Mouse (Mus musculus) midbrain, embryonic 11.5 days (tissue): ENCODE data around the gene Slc35b4. TPM values are rescaled to one million over a fixed set of nuclear protein-coding genes. Genes with fewer than 3 reads are reported as not detected.

Experiments used
- ATAC-seq: fragments of 200-750 bp; cut with Nextera tagmentation; 2 replicates; pipeline ENCODE4 v1.8.0; 2017; ENCODE audit warnings: moderate TSS enrichment, moderate library complexity; ENCODE audit not compliant: low FRiP score
- DNase-seq: peaks from one replicate; pipeline ENCODE4 v3.0.0; 2015; ENCODE audit warnings: low spot score; ENCODE audit errors: missing footprints
- H3K27ac ChIP-seq: fragments of 300-500 bp; sonication (generic); 2 replicates; pipeline ENCODE4 v1.5.1; 2014; ENCODE audit warnings: low read depth, low read length
- H3K27me3 ChIP-seq: fragments of 300-500 bp; sonication (generic); 2 replicates; pipeline ENCODE4 v1.6.1; 2014; ENCODE audit warnings: mild to moderate bottlenecking, low read length, moderate library complexity, mixed read lengths; ENCODE audit not compliant: control insufficient read depth, insufficient read depth
- H3K36me3 ChIP-seq: fragments of 300-500 bp; sonication (generic); 2 replicates; pipeline ENCODE4 v1.6.1; 2014; ENCODE audit warnings: mild to moderate bottlenecking, low read length, moderate library complexity, mixed read lengths; ENCODE audit not compliant: control insufficient read depth, insufficient read depth
- H3K4me1 ChIP-seq: fragments of 300-500 bp; sonication (generic); 2 replicates; pipeline ENCODE4 v1.6.1; 2014; ENCODE audit warnings: low read length; ENCODE audit not compliant: control insufficient read depth, insufficient read depth
- H3K4me2 ChIP-seq: fragments of 300-500 bp; sonication (generic); 2 replicates; pipeline ENCODE4 v1.6.1; 2014; ENCODE audit warnings: mild to moderate bottlenecking, moderate library complexity
- H3K4me3 ChIP-seq: fragments of 300-500 bp; sonication (generic); 2 replicates; pipeline ENCODE4 v1.5.1; 2014; ENCODE audit warnings: low read depth, low read length
- H3K9ac ChIP-seq: fragments of 300-500 bp; sonication (generic); 2 replicates; pipeline ENCODE4 v1.6.1; 2014; ENCODE audit warnings: low read length
- H3K9me3 ChIP-seq: fragments of 300-500 bp; sonication (generic); 2 replicates; pipeline ENCODE4 v1.6.1; 2016; ENCODE audit warnings: low read length; ENCODE audit not compliant: control insufficient read depth
- WGBS: fragments of 180-500 bp; shearing (Covaris S2); extraction: QIAGEN DNeasy Blood & Tissue Kit; methylation state at CpG from one replicate; pipeline ENCODE4 v1.1.7; 2014; 5-methylcytosine and 5-hydroxymethylcytosine counted together
- polyA plus RNA-seq: library from polyadenylated mRNA; unstranded; fragments of >200 nt; fragmentation: Nextera tagmentation; extraction: Ambion mirVana; gene quantifications from 2 replicates; pipeline ENCODE4 v1.2.1, GENCODE M21; 2014

Slc35b4 gene
- polyA plus RNA-seq, 1 experiment from 2014 or later, result 55.8 TPM

DNA sequence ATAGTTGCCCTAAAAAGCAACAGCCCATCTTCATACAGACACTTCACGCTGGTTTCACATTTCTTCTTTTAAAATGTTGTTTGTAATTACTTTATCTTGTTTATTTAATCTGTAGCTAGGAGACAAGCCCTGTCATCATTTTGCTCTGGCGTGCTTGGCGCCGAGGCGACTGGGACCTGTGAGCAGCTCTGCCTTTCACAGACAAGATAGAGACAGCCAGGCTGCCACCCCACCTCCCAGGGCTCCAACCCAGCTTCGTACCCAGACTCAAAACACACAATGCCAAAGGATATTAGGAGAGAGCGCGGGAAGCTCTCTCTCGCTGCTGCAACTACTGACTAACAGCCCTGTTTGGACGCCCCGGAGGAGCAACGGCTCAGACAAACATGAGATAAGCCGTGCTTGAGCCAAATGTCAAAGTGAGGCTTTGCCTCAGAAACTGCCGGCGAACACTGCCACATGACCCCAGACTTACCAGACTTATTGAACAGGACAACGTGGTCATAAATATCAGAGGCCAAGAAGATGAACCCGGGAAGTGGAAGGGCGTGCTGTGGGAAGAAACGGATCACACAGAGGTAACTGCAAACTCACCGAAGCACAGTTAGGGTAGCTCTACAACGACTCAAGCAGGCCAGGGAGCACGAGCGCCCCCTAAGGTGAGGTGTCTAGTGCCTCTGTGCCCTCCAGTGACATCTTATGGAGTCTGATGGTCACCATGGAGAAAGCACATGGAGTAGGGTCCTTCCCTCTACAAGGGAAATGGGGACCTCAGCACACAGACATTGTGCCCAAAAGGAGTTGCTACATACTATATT is 16.7 kb downstream of the Slc35b4 start:
- Histone ChIP-seq H3K27me3 (no peaks in the 10 kb centered on the region), H3K4me1 (no peaks in the 10 kb centered on the region), H3K9ac (no peak overlapping the region), H3K4me3 (no peak overlapping the region), H3K36me3 (peaks cover 9% of the 10 kb centered on the region), H3K4me2 (no peak overlapping the region), H3K27ac (no peak overlapping the region), H3K9me3 (no peaks in the 10 kb centered on the region)
- ATAC-seq, result no peak
- WGBS, result 89% methylated on average over 23 of the region's 23 CpGs
- DNase-seq, result no peak

DNA sequence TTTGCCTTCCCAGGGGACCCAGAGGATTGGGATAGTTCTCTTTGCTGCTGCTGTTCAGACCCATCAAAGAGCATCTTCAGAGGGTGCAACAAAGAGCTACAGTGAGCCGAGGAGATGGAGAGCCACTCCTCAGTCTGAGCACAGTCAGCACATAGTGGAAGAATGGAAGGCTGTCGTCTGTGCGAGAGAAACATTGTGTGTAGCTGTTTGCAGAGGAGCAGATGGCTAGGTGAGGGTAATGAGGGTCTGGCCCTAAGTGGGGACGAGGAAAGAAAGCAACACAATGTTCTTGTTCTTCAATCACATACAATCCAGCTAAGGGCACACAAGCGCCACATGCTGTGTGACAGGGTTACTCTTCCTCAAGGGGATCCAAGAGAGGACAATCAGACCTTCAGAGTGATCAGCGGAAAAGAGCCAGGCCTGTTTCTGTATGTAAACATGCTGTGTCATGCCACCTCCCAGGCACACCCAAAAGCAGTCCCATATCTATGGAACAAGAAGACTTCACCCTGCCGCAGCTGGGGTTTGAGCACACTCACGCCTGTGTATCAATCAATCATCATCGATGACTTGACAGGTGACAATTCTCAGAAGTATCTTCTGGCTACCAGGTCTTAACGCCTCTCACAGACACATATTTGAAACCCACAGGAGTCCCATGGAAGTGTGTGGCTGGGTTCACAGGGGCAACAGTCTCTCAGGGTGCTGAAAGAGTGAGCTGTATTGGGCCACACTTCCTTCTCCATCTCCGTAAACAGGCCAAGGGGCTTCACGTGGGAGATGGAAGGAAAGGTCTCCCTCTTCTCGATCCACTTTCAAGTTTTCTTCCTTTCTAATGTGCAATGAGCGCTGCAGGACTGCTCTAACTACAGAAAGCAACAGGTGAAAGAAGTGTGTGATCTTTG is 19.8 kb downstream of the Slc35b4 start:
- no peaks in the 10 kb centered on the region for H3K4me1 ChIP-seq
- H3K27ac ChIP-seq, result no peak overlapping the region

DNA sequence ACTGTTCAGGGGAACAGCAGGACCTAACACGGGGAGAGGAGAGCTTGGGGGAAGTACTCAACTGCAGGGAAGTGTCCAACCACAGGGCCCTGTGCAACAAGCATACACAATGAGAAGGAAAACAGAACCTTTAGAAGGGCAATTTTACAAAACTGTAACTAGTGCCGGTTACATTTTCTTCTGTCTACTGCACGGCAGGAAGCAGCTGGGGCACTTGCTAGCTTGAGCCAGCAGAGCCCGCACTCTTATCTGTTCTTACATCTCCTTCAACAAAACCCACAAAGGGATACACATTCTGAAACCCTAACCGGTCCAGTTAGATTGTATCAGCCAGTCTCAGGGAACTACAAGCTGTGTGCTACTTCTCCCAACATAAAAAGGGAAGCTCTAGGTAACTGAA is 20.9 kb downstream of the Slc35b4 start:
- no peaks in the 10 kb centered on the region for H3K4me1 ChIP-seq
- DNase-seq, result peak; percentile 69
- H3K9me3 ChIP-seq, result no peaks in the 10 kb centered on the region
- no peak for ATAC-seq
- 83% methylated on average over 5 of the region's 5 CpGs for whole genome bisulfite sequencing
- H3K36me3 ChIP-seq, result peaks cover 5% of the 10 kb centered on the region; the same call in 1 of the 2 replicates
- no peaks in the 10 kb centered on the region for H3K27me3 ChIP-seq
- H3K27ac ChIP-seq, result no peak overlapping the region
- no peak overlapping the region for H3K9ac ChIP-seq
- H3K4me2 ChIP-seq, result no peak overlapping the region
- no peak overlapping the region for H3K4me3 ChIP-seq

More for the DNA sequence above, 19.8 kb downstream of the Slc35b4 start:
- no peaks in the 10 kb centered on the region for H3K27me3 ChIP-seq
- 82% methylated on average over 14 of the region's 14 CpGs for WGBS
- H3K4me2 ChIP-seq, result no peak overlapping the region
- no peak for ATAC-seq
- peak; percentile 75 for DNase-seq
- peaks cover 9% of the 10 kb centered on the region for H3K36me3 ChIP-seq
- no peak overlapping the region for H3K9ac ChIP-seq
- H3K9me3 ChIP-seq, result no peaks in the 10 kb centered on the region
- H3K4me3 ChIP-seq, result no peak overlapping the region

DNA sequence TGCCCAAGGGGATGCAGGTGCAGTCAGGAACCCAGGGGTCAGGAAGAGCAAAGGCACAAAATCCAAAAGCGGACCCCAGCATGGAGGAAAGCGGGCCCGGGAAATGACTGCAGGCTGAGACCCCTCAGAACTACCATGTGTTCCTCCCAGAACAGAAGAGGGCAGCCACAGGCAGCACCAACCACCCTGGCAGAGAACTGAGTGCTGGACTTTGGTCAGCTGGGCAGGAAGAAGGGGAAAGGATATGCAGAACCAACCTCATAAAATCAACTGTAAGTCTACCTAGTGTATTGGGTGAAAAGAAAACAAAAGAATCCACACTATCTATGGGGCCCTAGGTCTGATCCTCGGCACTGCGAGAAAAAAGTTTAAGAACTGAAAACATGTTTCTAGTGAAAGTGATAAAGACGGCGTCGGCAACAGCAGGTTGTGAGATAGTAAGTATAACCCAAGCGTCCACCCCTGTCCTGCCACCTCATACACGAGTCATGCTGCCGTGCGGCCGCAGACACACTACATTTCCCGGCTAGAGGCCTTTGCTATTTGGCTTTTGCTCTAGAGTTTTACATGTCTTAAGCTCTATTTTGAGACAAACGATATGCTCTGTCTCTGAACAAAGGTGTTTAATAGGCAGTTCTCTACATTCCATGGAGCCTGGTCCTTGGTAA is 21.6 kb downstream of the Slc35b4 start:
- ATAC-seq, result no peak
- H3K27me3 ChIP-seq, result no peaks in the 10 kb centered on the region
- no peak overlapping the region for H3K9ac ChIP-seq
- DNase-seq, result peak; percentile 68
- WGBS, result 93% methylated on average over 15 of the region's 15 CpGs
- H3K4me3 ChIP-seq, result no peak overlapping the region
- H3K36me3 ChIP-seq, result peaks cover 5% of the 10 kb centered on the region; the same call in 1 of the 2 replicates
- H3K4me1 ChIP-seq, result no peaks in the 10 kb centered on the region
- H3K27ac ChIP-seq, result no peak overlapping the region
- H3K4me2 ChIP-seq, result no peak overlapping the region
- no peaks in the 10 kb centered on the region for H3K9me3 ChIP-seq

DNA sequence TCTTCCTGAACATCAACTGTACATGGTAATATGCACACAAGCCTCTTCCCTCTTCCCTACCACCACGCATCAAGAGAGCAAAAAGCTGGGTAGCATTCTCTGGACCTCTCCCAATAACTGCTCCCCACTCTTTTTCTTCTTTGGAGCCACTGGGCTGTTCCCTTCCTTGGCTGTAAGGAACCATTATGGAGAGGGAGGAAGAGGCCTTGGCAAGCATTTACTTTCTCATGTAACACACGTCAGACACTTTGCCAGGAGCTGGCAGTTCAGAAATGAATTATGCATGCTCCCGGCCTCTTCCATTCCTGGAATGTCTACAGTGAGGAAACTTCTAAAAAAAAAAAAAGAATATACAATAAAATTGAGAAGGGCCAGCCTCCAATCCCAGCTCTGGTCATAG is 22.7 kb downstream of the Slc35b4 start:
- H3K36me3 ChIP-seq, result peaks cover 5% of the 10 kb centered on the region; the same call in 1 of the 2 replicates
- H3K4me2 ChIP-seq, result no peak overlapping the region
- WGBS, result 78% methylated on average over 3 of the region's 3 CpGs
- H3K4me1 ChIP-seq, result no peaks in the 10 kb centered on the region
- peak; percentile 61 for DNase-seq
- H3K9ac ChIP-seq, result no peak overlapping the region
- no peak overlapping the region for H3K27ac ChIP-seq
- no peak for ATAC-seq
- H3K27me3 ChIP-seq, result no peaks in the 10 kb centered on the region
- no peaks in the 10 kb centered on the region for H3K9me3 ChIP-seq
- no peak overlapping the region for H3K4me3 ChIP-seq

DNA sequence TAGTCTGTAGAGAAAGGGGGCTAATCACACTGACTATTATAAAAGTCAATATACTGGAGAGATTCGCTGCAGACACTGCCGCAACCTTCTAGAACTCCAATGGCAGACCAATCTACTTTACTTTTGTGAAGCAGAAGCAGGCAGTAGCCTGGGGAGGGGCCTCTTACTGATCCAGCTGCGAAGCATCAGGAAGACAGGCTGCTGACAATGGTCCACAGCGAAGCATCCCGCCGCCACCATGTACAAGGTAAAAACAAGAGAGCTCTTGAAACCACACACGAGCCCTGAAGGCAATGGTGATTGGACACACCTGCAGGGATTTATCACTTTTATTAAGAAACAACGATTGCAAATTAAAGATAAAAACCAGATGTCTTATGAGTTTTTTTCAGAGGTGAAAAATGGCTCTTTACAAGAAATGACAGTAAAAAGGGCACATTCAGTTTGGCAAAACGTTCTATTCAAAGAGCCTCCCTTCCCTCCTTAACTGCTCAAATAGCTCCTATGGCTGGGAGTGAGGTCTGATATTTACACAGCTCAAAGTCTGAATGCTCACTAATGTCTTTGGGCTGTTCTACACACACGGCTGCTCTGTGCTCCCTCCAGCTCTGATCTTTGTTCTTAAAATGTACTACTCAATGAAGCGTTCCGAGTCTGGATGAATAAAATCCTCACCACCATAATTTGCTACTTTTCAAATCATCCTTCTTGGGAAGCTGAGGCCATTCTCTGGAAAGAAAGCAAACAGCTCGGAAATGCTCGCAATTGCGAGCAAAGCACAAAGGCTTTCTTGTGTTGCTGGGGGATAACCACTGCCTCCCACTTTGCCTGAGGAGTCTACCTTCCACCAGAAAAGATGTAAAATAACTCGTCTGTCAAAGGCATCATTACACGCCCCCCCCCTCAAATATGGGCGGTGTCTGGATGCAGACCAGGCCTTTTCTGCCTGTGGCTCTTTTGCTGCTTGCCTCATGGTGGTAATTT is 23.6 kb downstream of the Slc35b4 start:
- Histone ChIP-seq H3K9ac (no peak overlapping the region), H3K27ac (no peak overlapping the region), H3K4me1 (no peaks in the 10 kb centered on the region), H3K27me3 (no peaks in the 10 kb centered on the region), H3K36me3 (peaks cover 5% of the 10 kb centered on the region; the same call in 1 of the 2 replicates), H3K9me3 (no peaks in the 10 kb centered on the region), H3K4me3 (no peak overlapping the region), H3K4me2 (no peak overlapping the region)
- ATAC-seq (no peak), DNase-seq (peak; percentile 81)
- 71% methylated on average over 18 of the region's 18 CpGs for WGBS

DNA sequence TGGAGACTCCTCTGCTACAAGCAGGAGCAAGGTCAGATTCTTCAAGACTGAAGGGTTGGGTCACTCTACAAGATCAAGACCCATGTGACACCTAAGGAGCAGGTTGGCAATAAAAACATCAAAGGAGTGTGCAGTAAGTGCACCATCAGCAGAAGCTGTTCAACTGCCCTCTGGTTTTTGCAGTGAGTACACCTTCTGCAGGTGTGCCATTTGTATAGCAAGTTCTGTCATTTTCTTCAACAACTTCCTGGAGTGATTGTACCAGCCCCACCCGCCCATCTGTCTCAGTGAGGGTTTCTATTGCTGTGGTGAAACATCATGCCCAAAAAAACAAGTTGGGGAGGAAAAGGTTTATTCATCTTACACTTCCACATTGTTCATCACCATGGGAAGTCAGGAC is 27.1 kb downstream of the Slc35b4 start:
- ATAC-seq, result no peak
- 92% methylated on average over 1 of the region's 1 CpGs for whole genome bisulfite sequencing
- H3K9me3 ChIP-seq, result no peaks in the 10 kb centered on the region

DNA sequence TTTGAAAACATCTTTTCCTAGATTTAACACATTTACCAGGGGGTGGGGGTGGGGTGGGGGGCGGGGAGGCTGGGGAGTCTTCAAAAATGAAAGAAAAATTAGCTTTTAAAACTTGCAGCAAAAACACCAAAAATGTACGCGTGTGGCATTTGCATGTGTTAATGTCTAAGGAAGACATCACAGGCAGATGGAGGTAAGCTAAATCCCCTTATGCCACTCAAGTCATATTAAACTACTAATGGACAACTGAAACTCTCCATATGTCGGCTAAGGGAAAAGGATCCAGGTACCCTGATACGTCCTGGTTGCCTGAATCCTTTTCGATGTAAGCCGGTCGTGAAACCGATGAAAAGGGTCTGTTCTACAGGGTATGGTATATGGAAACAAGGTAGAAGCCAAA is 27.8 kb downstream of the Slc35b4 start:
- no peak for ATAC-seq
- Histone ChIP-seq H3K27ac (no peak overlapping the region), H3K36me3 (no peaks in the 10 kb centered on the region), H3K4me2 (no peak overlapping the region), H3K9ac (no peak overlapping the region), H3K27me3 (no peaks in the 10 kb centered on the region), H3K4me1 (no peaks in the 10 kb centered on the region), H3K9me3 (no peaks in the 10 kb centered on the region), H3K4me3 (no peak overlapping the region)
- peak; percentile 14 for DNase-seq
- 90% methylated on average over 9 of the region's 9 CpGs for WGBS

More for the DNA sequence above, 27.1 kb downstream of the Slc35b4 start:
- H3K4me3 ChIP-seq, result no peak overlapping the region
- no peaks in the 10 kb centered on the region for H3K27me3 ChIP-seq
- DNase-seq, result peak; percentile 56
- H3K4me2 ChIP-seq, result no peak overlapping the region
- H3K4me1 ChIP-seq, result no peaks in the 10 kb centered on the region
- H3K36me3 ChIP-seq, result no peaks in the 10 kb centered on the region
- no peak overlapping the region for H3K27ac ChIP-seq
- no peak overlapping the region for H3K9ac ChIP-seq
